Mouse (Mus musculus): ENCODE measurements around the gene F10. TPM values are rescaled to one million over a fixed set of nuclear protein-coding genes. Genes with fewer than 3 reads are reported as not detected.

Gene F10
- total and polyA plus RNA-seq, 2 experiments from 2014 or later: 0.16 to 0.33 TPM

DNA sequence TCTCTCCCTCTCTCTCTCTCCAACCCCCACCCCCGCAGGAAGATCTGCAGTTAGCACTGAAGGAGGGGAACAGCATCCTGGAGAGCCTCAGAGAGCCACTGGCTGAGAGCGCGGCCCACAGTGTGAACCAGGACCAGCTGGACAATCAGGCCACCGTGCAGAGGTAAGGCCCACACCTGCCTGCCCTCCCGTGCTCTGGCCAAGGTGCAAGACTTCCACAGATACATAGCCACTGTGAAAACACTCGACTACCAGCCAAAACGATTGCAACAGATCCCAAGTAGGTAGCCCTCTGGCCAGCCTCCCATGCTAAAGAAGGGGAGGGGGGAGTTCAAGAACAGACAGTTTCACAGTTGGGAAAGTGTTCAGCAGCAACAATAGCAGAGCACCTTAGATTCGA is 38.8 kb upstream of the F10 start:
- Histone ChIP-seq H3K27ac (ENCODE audit: low read depth, low read length) (no peak overlapping the region), H3K27me3 (ENCODE audit: insufficient read depth, low read length) (no peaks in the 10 kb centered on the region), H3K9me3 (ENCODE audit: low read length) (no peaks in the 10 kb centered on the region), H3K4me1 (ENCODE audit: insufficient read depth) (no peaks in the 10 kb centered on the region), H3K36me3 (ENCODE audit: insufficient read depth) (peaks cover 91% of the 10 kb centered on the region), H3K4me2 (ENCODE audit: low read depth) (no peak overlapping the region), H3K4me3 (ENCODE audit: low read depth, low read length) (no peak overlapping the region), H3K9ac (no peak overlapping the region)
- no peak for DNase-seq
- no peak for TF ChIP-seq CTCF (IDR thresholded peaks at IDR 0.05; ENCODE audit: low read depth)
- 90% methylated on average over 8 of the region's 8 CpGs for WGBS
- no peak for ATAC-seq

DNA sequence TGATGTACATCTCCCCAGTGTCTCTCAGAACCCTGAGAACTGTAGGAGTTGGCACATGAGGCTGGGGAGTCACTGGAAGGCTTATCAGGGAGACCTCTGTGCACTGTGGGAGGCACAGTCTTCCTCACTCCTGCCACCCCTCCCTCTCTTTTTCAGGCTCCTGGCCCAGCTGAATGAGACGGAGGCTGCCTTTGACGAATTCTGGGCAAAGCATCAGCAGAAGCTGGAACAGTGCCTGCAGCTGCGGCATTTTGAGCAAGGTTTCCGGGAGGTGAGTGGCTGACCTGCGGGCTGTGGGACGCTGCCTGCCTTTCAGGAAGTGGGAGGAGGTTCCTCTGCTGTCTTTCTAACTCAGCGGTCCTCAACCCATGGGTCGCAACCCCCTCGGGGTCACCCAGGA is 37.3 kb upstream of the F10 start:
- ATAC-seq: no peak
- TF ChIP-seq CTCF (IDR thresholded peaks at IDR 0.05; ENCODE audit: low read depth): no peak
- Histone ChIP-seq H3K27me3 (ENCODE audit: insufficient read depth, low read length) (no peaks in the 10 kb centered on the region), H3K4me2 (ENCODE audit: low read depth) (no peak overlapping the region), H3K27ac (ENCODE audit: low read depth, low read length) (no peak overlapping the region), H3K4me1 (ENCODE audit: insufficient read depth) (no peaks in the 10 kb centered on the region), H3K9ac (no peak overlapping the region), H3K9me3 (ENCODE audit: low read length) (no peaks in the 10 kb centered on the region), H3K36me3 (ENCODE audit: insufficient read depth) (peaks cover 92% of the 10 kb centered on the region), H3K4me3 (ENCODE audit: low read depth, low read length) (no peak overlapping the region)
- DNase-seq: no peak
- WGBS: 62% methylated on average over 9 of the region's 9 CpGs

- H3K4me1 ChIP-seq (ENCODE audit: insufficient read depth): no peaks in the 10 kb centered on the region
- no peak for TF ChIP-seq CTCF (IDR thresholded peaks at IDR 0.05; ENCODE audit: low read depth)
- no peaks in the 10 kb centered on the region for H3K27me3 ChIP-seq (ENCODE audit: insufficient read depth, low read length)
- peaks cover 97% of the 10 kb centered on the region for H3K36me3 ChIP-seq (ENCODE audit: insufficient read depth)
- no peak overlapping the region for H3K4me3 ChIP-seq (ENCODE audit: low read depth, low read length)
- no peak overlapping the region for H3K4me2 ChIP-seq (ENCODE audit: low read depth)
- H3K9me3 ChIP-seq (ENCODE audit: low read length): no peaks in the 10 kb centered on the region
- no peak overlapping the region for H3K27ac ChIP-seq (ENCODE audit: low read depth, low read length)
- H3K9ac ChIP-seq: no peak overlapping the region
- WGBS: 78% methylated on average over 4 of the region's 4 CpGs
- ATAC-seq: no peak
- no peak for DNase-seq
Observed at GRCm38 (mm10) chr8:13007458-13007857, 29.6 kb upstream of the F10 start.

DNA sequence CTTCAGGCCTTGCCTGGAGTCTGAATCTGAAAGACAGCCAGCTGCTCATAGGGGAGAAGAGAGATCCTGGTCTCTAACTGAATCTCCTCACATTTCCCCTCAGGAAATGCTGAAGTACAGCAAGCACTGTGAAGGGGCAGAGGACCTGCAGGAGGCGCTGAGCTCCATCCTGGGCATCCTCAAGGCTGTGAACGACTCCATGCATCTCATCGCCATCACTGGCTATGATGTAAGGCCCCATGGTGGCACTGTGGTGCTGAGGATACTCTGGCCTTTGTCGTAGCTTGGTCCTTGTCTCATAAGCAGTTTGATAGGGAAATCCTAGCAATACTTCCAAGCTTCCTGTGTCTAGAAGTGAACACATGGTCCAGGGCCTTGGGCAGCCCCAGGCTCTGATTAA is 26.8 kb upstream of the F10 start:
- ATAC-seq (no peak), DNase-seq (no peak)
- peaks cover 97% of the 10 kb centered on the region for H3K36me3 ChIP-seq (ENCODE audit: insufficient read depth)
- H3K9me3 ChIP-seq (ENCODE audit: low read length): no peaks in the 10 kb centered on the region
- no peak overlapping the region for H3K27ac ChIP-seq (ENCODE audit: low read depth, low read length)
- no peak overlapping the region for H3K4me3 ChIP-seq (ENCODE audit: low read depth, low read length)
- no peak overlapping the region for H3K9ac ChIP-seq
- H3K4me2 ChIP-seq (ENCODE audit: low read depth): no peak overlapping the region
- H3K4me1 ChIP-seq (ENCODE audit: insufficient read depth): no peaks in the 10 kb centered on the region
- no peaks in the 10 kb centered on the region for H3K27me3 ChIP-seq (ENCODE audit: insufficient read depth, low read length)
- WGBS: 61% methylated on average over 4 of the region's 4 CpGs
- peak; percentile 31 for TF ChIP-seq CTCF (IDR thresholded peaks at IDR 0.05; ENCODE audit: low read depth)

DNA sequence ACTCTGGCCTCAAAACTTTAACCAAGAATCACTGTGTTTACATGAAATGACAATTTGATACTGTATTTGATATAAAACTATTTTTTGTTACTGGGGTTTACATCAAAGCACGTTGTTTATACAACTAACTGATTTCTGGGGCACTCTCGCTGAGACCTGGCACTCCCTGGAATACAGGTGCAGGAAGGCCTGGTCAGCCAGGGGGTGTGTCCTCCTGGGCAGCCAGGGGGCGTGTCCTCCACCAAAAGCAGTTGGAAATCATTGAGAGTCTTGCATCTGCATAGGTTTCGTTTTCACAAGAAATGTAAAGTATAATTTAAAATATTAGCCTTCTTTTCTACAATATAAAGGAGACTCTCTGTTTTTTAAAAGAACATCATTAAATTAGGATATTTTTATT is 17.5 kb upstream of the F10 start:
- H3K36me3 ChIP-seq (ENCODE audit: insufficient read depth): peaks cover 60% of the 10 kb centered on the region
- no peak for DNase-seq
- no peak for TF ChIP-seq CTCF (IDR thresholded peaks at IDR 0.05; ENCODE audit: low read depth)

GRCm38 (mm10) chr8:13021830-13022229 is 15.3 kb upstream of the F10 start:
- Histone ChIP-seq H3K4me1 (ENCODE audit: insufficient read depth) (no peaks in the 10 kb centered on the region), H3K27ac (ENCODE audit: low read depth, low read length) (no peak overlapping the region), H3K4me3 (ENCODE audit: low read depth, low read length) (no peak overlapping the region), H3K9me3 (ENCODE audit: low read length) (no peaks in the 10 kb centered on the region), H3K4me2 (ENCODE audit: low read depth) (no peak overlapping the region), H3K27me3 (ENCODE audit: insufficient read depth, low read length) (no peaks in the 10 kb centered on the region), H3K9ac (no peak overlapping the region), H3K36me3 (ENCODE audit: insufficient read depth) (peaks cover 37% of the 10 kb centered on the region)
- no peak for TF ChIP-seq CTCF (IDR thresholded peaks at IDR 0.05; ENCODE audit: low read depth)
- ATAC-seq (no peak), DNase-seq (no peak)
- WGBS: 95% methylated on average over 8 of the region's 8 CpGs

More for the DNA sequence above, 17.5 kb upstream of the F10 start:
- Histone ChIP-seq H3K9me3 (ENCODE audit: low read length) (no peaks in the 10 kb centered on the region), H3K27ac (ENCODE audit: low read depth, low read length) (no peak overlapping the region), H3K9ac (no peak overlapping the region), H3K4me3 (ENCODE audit: low read depth, low read length) (no peak overlapping the region), H3K4me2 (ENCODE audit: low read depth) (no peak overlapping the region), H3K4me1 (ENCODE audit: insufficient read depth) (no peaks in the 10 kb centered on the region), H3K27me3 (ENCODE audit: insufficient read depth, low read length) (no peaks in the 10 kb centered on the region)
- no peak for ATAC-seq
- WGBS: 67% methylated on average over 4 of the region's 4 CpGs

- ATAC-seq (0 out of 2 replicates have a peak, but pooled peaks have one; percentile 18), DNase-seq (no peak)
- Histone ChIP-seq H3K4me2 (ENCODE audit: low read depth) (no peak within 1 kb of the TSS), H3K9ac (no peak within 1 kb of the TSS), H3K4me1 (ENCODE audit: insufficient read depth) (no peaks in the 10 kb centered on the region), H3K27me3 (ENCODE audit: insufficient read depth, low read length) (no peaks in the 10 kb centered on the region), H3K36me3 (ENCODE audit: insufficient read depth) (peaks cover 3% of the 10 kb centered on the region), H3K9me3 (ENCODE audit: low read length) (no peaks in the 10 kb centered on the region), H3K4me3 (ENCODE audit: low read depth, low read length) (no peak within 1 kb of the TSS), H3K27ac (ENCODE audit: low read depth, low read length) (no peak within 1 kb of the TSS)
- TF ChIP-seq CTCF (IDR thresholded peaks at IDR 0.05; ENCODE audit: low read depth): no peak
- 71% methylated on average over 10 of the region's 10 CpGs for WGBS
Observed at GRCm38 (mm10) chr8:13025487-13026224, 11.5 kb upstream of the F10 start, which contains the start of gene F7. F7 (plus strand) TSS chr8:13026034.
